Mouse (Mus musculus): ENCODE results near the gene Cxcl2. TPM values are rescaled to one million over a fixed set of nuclear protein-coding genes. Genes with fewer than 3 reads are reported as not detected.

Cxcl2 gene
- polyA plus RNA-seq, 1 experiment from 2014 or later: not detected

DNA sequence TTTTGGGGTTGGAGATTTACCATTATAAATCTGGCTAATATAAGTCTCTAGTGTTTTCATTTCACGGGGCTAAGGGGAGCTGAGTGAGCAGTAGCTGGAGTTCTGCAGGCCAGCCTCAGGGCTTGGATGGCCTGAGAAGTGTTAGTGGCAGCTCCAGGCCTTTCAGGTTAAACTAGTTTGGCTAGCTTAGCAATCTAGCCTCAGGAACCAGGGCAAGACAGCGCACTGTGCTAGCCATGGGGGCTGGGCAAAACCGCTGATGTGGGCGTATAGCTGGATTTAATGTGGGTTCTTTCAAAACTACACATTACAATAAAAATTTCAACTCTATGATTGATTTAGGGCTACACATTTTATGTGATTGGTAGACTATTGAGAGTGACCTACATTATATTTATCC, 19.3 kb downstream of the Cxcl2 start:
- no peak for ATAC-seq (ENCODE audit: insufficient read depth)
- 76% methylated on average over 4 of the region's 4 CpGs for WGBS
- H3K9ac ChIP-seq: no peak overlapping the region
- TF ChIP-seq CTCF (IDR thresholded peaks at IDR 0.05; ENCODE audit: low read depth): no peak
- peak; percentile 27 for DNase-seq
- no peaks in the 10 kb centered on the region for H3K27me3 ChIP-seq (ENCODE audit: insufficient read depth, low read length)
- H3K4me2 ChIP-seq: no peak overlapping the region
- no peaks in the 10 kb centered on the region for H3K36me3 ChIP-seq (ENCODE audit: insufficient read depth)
- no peaks in the 10 kb centered on the region for H3K9me3 ChIP-seq (ENCODE audit: low read depth, low read length)
- no peak overlapping the region for H3K27ac ChIP-seq (ENCODE audit: low read depth)
- no peaks in the 10 kb centered on the region for H3K4me1 ChIP-seq (ENCODE audit: insufficient read depth)
- no peak overlapping the region for H3K4me3 ChIP-seq (ENCODE audit: low read depth, low read length)

DNA sequence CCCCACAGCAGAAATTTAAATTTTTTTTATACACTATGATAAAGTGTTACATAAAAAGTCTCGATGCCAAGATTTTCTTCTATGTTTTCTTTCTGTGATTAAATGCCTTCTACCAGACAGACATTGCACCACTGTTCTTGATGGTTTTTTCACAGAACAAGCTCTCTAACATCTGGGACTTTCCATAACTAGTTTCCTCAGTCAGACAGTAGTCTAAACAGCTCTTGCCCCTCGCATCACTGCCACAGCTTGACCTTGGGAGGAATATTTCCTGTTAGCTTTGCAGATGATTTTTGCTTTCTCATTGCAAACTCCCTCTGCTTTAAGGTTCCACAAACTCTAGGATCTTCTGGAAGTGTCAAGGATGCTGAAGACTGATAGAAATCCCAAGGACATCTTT, 26.9 kb downstream of the Cxcl2 start:
- Histone ChIP-seq H3K9ac (peak overlapping the region; percentile 96), H3K27me3 (ENCODE audit: insufficient read depth, low read length) (no peaks in the 10 kb centered on the region), H3K9me3 (ENCODE audit: low read depth, low read length) (no peaks in the 10 kb centered on the region), H3K4me1 (ENCODE audit: insufficient read depth) (no peaks in the 10 kb centered on the region), H3K4me2 (peak overlapping the region; percentile 61), H3K27ac (ENCODE audit: low read depth) (peak overlapping the region; percentile 98), H3K36me3 (ENCODE audit: insufficient read depth) (peaks cover 19% of the 10 kb centered on the region), H3K4me3 (ENCODE audit: low read depth, low read length) (peak overlapping the region; percentile 70)
- ATAC-seq (ENCODE audit: insufficient read depth): 0 out of 2 replicates have a peak, but pooled peaks have one; percentile 15
- DNase-seq: no peak
- 21% methylated on average over 2 of the region's 2 CpGs for WGBS
- no peak for TF ChIP-seq CTCF (IDR thresholded peaks at IDR 0.05; ENCODE audit: low read depth)

DNA sequence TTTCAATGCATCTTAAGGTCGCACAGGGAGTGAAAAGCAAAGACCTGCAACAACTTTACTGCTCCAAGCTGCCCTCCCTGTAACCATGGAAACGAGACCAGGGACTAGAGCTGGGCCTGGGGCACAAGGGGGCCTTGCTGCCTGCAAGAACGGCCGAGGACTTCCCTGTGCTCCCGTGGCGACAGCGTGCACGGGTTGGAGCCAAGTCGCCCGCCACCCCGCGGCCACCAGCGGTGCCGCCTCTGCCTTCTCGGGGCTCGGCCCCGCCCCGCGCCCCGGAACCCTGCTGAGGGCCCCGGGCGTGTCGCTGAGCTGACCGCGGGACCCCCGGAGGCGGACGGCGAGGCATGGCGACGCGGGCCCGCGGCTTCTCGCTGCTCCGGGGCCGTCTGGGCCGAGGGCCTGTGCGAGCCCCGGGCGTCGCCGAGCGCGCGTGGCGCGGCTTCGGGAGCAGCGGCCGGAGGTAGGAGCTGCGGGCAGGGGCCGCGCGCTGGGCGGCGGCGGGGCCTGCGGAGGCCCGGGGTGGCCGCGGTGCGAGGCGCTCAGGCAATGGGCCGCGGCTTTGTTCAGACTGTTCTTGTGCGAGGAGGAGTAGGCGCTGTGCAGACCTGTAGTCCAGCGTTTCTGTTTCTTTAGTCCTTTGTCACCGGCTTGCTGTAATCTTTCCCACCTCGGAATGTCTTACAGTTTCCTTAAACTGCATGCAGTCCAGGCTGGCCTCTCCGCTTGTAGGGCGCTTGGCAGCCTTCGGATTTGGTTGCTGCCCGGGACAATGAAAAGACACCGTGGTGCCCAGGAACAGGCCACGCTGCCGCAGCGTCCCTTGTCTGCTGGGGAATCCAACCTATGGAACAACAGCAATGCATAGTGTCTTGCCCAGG, 27.5 kb downstream of the Cxcl2 start, which contains the start of gene Mthfd2l:
TSS of gene Mthfd2l (plus strand) at position 147 of the 881 bp plus-strand sequence.
- TF ChIP-seq CTCF (IDR thresholded peaks at IDR 0.05; ENCODE audit: low read depth): peak; percentile 69
- Histone ChIP-seq H3K9me3 (ENCODE audit: low read depth, low read length) (no peaks in the 10 kb centered on the region), H3K27me3 (ENCODE audit: insufficient read depth, low read length) (no peaks in the 10 kb centered on the region), H3K36me3 (ENCODE audit: insufficient read depth) (peaks cover 19% of the 10 kb centered on the region), H3K4me2 (peak within 1 kb of the TSS; percentile 61), H3K27ac (ENCODE audit: low read depth) (peak within 1 kb of the TSS; percentile 98), H3K4me1 (ENCODE audit: insufficient read depth) (no peaks in the 10 kb centered on the region), H3K4me3 (ENCODE audit: low read depth, low read length) (peak within 1 kb of the TSS; percentile 70), H3K9ac (peak within 1 kb of the TSS; percentile 96)
- ATAC-seq (ENCODE audit: insufficient read depth) (peak; percentile 99), DNase-seq (peak; percentile 93)
- under 1% methylated on average over 78 of the region's 79 CpGs for WGBS

DNA sequence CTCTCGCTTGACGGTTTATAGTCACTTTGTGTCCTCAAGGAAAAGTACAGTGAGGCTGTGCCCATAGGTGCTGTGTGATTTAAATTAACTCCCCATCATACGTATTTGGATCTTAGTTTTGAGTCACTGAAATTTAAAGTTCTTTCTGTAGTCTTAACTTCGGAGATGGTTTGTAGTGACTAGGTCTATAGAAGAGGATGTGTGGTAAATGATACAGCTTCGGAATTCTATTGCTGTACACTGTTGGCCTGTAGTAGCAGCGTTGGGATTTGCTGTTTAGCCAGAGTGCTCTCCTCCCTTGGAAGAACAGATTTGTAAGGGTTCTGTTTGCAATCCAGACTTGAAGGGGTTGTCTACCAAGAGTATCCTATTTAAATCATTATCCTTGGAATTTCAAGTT, 28.2 kb downstream of the Cxcl2 start:
- Histone ChIP-seq H3K9me3 (ENCODE audit: low read depth, low read length) (no peaks in the 10 kb centered on the region), H3K4me2 (peak overlapping the region; percentile 61), H3K4me3 (ENCODE audit: low read depth, low read length) (peak overlapping the region; percentile 70), H3K27me3 (ENCODE audit: insufficient read depth, low read length) (no peaks in the 10 kb centered on the region), H3K9ac (peak overlapping the region; percentile 96), H3K36me3 (ENCODE audit: insufficient read depth) (peaks cover 19% of the 10 kb centered on the region), H3K4me1 (ENCODE audit: insufficient read depth) (no peaks in the 10 kb centered on the region), H3K27ac (ENCODE audit: low read depth) (peak overlapping the region; percentile 98)
- ATAC-seq (ENCODE audit: insufficient read depth): 0 out of 2 replicates have a peak, but pooled peaks have one; percentile 5
- DNase-seq: no peak
- 4% methylated on average over 6 of the region's 6 CpGs for WGBS
- TF ChIP-seq CTCF (IDR thresholded peaks at IDR 0.05; ENCODE audit: low read depth): no peak

DNA sequence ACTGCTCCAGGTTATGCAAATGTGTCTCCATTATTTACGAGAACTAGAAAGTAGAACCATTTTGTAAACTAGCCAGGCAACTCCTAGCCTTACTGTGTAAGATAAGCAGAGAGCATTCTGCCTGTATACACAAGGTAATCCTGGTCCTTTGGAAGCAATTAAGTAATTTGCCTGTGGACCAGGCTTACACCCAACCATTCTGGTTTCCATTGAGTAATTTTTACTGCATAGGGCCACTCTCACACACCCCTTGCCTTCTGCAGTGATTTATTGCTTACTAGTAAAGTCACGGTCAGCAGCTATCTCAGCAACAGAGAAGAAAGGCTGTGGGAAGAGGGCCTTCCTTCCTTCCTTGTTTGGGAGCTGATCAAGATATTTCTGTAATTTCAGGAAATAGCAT, 33.0 kb downstream of the Cxcl2 start:
- no peak for DNase-seq
- no peak for TF ChIP-seq CTCF (IDR thresholded peaks at IDR 0.05; ENCODE audit: low read depth)
- Histone ChIP-seq H3K27ac (ENCODE audit: low read depth) (no peak overlapping the region), H3K36me3 (ENCODE audit: insufficient read depth) (peaks cover 19% of the 10 kb centered on the region), H3K4me2 (no peak overlapping the region), H3K4me3 (ENCODE audit: low read depth, low read length) (no peak overlapping the region), H3K9me3 (ENCODE audit: low read depth, low read length) (no peaks in the 10 kb centered on the region), H3K4me1 (ENCODE audit: insufficient read depth) (no peaks in the 10 kb centered on the region), H3K27me3 (ENCODE audit: insufficient read depth, low read length) (no peaks in the 10 kb centered on the region), H3K9ac (no peak overlapping the region)
- WGBS: 57% methylated on average over 2 of the region's 2 CpGs
- ATAC-seq (ENCODE audit: insufficient read depth): no peak

DNA sequence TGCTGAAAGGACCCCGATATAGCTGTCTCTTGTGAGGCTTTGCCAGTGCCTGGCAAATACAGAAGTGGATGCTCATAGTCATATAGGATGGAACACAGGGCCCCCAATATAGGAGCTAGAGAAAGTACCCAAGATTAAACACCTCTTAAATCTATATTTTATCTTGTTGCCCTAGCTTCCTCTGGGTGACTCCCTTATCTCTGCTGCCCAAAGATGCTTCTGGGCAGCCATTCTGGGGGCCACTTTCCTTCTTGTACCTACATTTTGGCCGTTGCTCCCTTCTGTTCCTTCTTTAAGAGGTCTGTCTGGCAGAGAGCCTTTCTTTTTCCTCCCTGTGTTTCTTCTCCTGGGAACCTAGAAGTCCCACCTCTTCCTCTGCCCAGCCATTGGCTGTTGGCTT, 41.8 kb downstream of the Cxcl2 start:
- ATAC-seq (ENCODE audit: insufficient read depth) (no peak), DNase-seq (no peak)
- no peak overlapping the region for H3K9ac ChIP-seq
- H3K36me3 ChIP-seq (ENCODE audit: insufficient read depth): no peaks in the 10 kb centered on the region
- no peak for TF ChIP-seq CTCF (IDR thresholded peaks at IDR 0.05; ENCODE audit: low read depth)
- H3K27ac ChIP-seq (ENCODE audit: low read depth): no peak overlapping the region
- 88% methylated on average over 2 of the region's 2 CpGs for WGBS
- no peaks in the 10 kb centered on the region for H3K9me3 ChIP-seq (ENCODE audit: low read depth, low read length)
- no peak overlapping the region for H3K4me3 ChIP-seq (ENCODE audit: low read depth, low read length)
- H3K27me3 ChIP-seq (ENCODE audit: insufficient read depth, low read length): no peaks in the 10 kb centered on the region
- no peak overlapping the region for H3K4me2 ChIP-seq
- no peaks in the 10 kb centered on the region for H3K4me1 ChIP-seq (ENCODE audit: insufficient read depth)

DNA sequence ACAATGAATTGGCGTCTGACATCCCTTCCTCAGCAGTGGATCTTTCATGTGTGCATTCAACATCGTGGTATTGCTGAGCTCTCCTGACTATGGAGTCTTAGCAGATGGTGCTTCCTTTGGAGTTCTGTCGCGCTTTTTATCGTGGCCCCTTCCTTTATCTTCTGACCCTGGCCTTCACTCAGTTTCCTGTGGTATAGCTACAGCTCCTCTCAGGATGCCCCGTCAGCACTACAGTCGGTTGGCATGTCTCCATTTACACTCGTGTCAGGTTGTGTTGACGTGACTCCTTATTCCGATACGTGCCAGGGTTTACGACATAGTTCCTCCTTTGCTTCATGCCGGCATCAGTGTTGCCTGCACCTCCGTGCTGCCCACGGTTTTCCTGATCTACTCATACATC, 45.8 kb downstream of the Cxcl2 start:
- Histone ChIP-seq H3K4me2 (no peak overlapping the region), H3K4me3 (ENCODE audit: low read depth, low read length) (no peak overlapping the region), H3K9me3 (ENCODE audit: low read depth, low read length) (no peaks in the 10 kb centered on the region), H3K27ac (ENCODE audit: low read depth) (no peak overlapping the region), H3K4me1 (ENCODE audit: insufficient read depth) (no peaks in the 10 kb centered on the region), H3K36me3 (ENCODE audit: insufficient read depth) (no peaks in the 10 kb centered on the region), H3K27me3 (ENCODE audit: insufficient read depth, low read length) (no peaks in the 10 kb centered on the region), H3K9ac (no peak overlapping the region)
- DNase-seq: no peak
- TF ChIP-seq CTCF (IDR thresholded peaks at IDR 0.05; ENCODE audit: low read depth): no peak
- no peak for ATAC-seq (ENCODE audit: insufficient read depth)
- 79% methylated on average over 15 of the region's 15 CpGs for WGBS
